Mouse (Mus musculus): ENCODE measurements around the gene Fam83e.

DNA sequence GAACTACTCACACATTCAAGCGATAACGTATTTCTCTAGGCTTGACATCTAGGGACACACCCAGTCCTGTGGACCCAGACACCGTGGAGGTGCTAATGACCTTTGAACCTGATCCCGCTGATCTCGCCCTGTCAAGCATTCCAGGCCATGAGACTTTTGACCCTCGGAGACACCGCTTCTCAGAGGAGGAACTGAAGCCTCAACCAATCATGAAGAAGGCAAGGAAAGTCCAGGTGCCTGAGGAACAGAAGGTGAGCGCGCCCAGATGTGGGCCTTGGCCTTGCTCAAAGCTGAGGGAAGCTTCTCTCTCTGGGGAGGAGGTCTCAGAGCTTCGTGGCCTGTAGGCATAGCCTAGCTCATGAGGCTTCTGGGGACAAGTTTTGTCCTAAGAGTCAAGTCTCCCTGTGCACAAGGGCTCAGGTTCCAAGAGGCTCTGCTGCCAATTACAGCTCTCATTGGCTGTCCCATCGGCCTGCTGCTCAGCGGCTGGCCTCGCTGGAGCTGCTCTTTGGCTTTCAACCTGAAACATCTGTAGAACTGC, 12.7 kb upstream of the Fam83e start:
- TF ChIP-seq CTCF (IDR thresholded peaks at IDR 0.05; ENCODE audit: borderline replicate concordance, insufficient read depth, low read depth, low read length) (no peak), POLR2A (IDR thresholded peaks at IDR 0.05; ENCODE audit: borderline replicate concordance, insufficient read depth, low read length) (no peak)
